Mouse (Mus musculus) urinary bladder, postnatal 25 days (tissue): Measurements from ENCODE around the gene Cep350.

ENCODE experiments used
- DNase-seq: peaks from one replicate; pipeline ENCODE4 v3.0.0; 2022; ENCODE audit warnings: low spot score

Cep350 gene

GRCm38 (mm10) chr1:155973068-155973718, at the start of gene Cep350:
Gene Cep350, minus strand, starts transcription at chr1:155973255.
- peak; percentile 89 for DNase-seq

- DNase-seq: no peak
Observed at GRCm38 (mm10) chr1:156020402-156020801, 47.3 kb upstream of the Cep350 start.

GRCm38 (mm10) chr1:156019800-156020199, 46.7 kb upstream of the Cep350 start:
- no peak for DNase-seq

DNA sequence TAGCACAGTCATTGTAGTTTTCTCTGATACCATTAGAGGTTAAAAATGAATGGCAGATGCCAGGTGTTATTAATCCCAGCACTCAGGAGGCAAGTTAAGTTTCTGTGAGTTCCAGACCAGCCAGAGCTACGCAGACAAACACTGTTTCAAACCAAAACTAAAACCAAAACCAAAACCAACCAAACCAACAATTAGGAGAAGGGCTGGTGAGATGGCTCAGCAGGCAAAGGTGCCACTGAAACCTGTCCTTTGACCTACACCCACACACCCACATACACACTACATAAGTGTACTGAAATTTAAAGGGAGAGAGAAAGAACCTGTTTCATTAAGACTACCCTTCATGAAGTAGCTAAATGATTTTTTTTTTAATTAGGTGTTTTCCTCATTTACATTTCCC, 35.9 kb upstream of the Cep350 start:
- no peak for DNase-seq

DNA sequence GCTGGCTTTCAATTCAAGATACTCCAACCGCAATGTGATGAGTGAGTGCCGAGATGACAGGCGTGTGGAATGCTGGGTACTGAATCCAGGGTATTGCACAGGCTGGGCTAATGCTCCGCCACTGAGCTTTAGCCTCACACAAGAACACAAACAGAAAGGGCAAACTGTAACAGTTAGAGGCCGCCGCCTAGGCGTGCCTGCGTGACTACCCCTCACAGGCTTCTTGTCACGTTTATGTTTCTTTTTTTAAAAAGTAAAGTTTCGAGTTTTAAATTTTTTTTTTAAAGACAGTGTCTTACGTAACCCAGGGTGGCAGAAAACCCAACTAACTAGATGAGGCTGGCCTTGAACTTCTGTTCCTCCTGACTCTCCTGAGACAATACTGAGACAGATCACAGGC, 32.9 kb upstream of the Cep350 start:
- no peak for DNase-seq

- DNase-seq: no peak
Observed at GRCm38 (mm10) chr1:156003201-156003935, 30.3 kb upstream of the Cep350 start.

DNA sequence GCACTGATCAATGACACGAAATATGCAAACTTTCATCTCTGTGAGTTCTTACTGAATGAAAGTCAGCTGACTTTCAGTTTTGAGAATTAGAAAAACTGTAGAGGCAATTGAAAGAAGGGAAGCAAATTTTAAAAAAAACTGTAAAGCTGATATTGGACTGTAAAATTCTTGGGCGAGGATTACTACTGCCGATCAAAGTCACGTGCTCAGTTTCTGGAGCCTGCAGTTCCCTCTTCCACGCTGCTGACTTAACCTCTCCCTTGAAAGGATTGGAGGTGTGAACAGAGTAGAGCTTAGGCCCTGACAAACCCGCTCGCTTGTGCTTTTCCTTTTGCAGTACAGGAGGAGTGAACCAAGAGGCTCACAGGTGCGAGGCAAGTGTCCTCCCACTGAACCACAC, 29.3 kb upstream of the Cep350 start:
- DNase-seq: no peak

- no peak for DNase-seq
Observed at GRCm38 (mm10) chr1:155995612-155996011, 22.6 kb upstream of the Cep350 start.

- DNase-seq: no peak
Observed at GRCm38 (mm10) chr1:155994524-155994923, 21.5 kb upstream of the Cep350 start.

DNA sequence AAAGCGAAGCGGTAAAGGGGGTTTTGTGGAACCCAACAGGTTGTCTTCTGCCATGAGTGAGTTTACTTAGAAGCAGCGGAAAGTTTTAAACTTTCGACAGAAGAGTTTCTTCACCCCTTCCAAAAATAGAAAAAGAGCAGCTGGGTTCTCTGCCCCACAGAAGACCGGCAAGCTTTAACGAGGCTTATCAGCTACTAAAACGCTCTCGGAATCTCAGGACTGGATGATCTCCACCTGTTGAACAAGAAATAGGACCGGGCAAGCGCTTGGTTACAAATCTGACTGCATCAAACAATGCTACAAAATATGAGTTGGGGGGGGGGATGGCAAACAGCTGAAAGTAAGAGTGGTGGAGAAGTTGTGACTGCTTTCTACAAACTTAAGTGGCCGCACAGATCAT, 17.3 kb upstream of the Cep350 start:
- no peak for DNase-seq

- no peak for DNase-seq
Observed at GRCm38 (mm10) chr1:155989387-155989786, 16.3 kb upstream of the Cep350 start.

GRCm38 (mm10) chr1:155987625-155988024, 14.6 kb upstream of the Cep350 start:
- DNase-seq: no peak

GRCm38 (mm10) chr1:155974931-155975330, 1.9 kb upstream of the Cep350 start:
- no peak for DNase-seq

DNA sequence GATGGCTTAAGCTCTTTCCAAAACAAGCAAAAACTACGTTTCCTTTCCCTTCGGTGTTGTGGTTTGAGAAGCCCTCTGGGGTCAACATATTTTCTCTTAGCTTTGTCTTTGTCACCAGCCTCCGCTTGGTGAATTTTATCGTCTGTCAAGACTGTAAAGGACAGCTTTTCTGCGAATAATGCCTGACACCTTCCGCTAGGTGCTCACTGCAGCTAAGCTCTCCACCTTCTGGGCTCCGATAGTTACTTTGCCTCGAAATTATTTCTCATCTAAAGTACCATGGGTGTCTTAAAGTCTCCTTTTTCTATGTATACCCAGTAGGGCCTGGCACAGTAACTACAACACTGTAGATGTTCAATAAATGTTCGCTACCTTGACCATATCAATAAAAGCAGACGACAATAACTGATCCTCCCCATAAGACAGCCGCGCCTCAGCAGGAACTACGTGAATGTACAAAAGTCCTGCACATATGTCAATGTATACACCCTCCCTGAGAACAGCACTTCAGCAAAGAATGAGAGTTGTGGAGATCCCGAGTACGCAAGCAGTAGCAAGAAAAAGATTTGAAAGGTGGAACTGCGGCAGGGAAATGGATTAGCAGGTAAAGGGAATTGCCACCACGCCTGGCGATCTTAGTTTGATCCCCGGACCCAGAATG, 794 bp upstream of the Cep350 start:
- DNase-seq: no peak

DNA sequence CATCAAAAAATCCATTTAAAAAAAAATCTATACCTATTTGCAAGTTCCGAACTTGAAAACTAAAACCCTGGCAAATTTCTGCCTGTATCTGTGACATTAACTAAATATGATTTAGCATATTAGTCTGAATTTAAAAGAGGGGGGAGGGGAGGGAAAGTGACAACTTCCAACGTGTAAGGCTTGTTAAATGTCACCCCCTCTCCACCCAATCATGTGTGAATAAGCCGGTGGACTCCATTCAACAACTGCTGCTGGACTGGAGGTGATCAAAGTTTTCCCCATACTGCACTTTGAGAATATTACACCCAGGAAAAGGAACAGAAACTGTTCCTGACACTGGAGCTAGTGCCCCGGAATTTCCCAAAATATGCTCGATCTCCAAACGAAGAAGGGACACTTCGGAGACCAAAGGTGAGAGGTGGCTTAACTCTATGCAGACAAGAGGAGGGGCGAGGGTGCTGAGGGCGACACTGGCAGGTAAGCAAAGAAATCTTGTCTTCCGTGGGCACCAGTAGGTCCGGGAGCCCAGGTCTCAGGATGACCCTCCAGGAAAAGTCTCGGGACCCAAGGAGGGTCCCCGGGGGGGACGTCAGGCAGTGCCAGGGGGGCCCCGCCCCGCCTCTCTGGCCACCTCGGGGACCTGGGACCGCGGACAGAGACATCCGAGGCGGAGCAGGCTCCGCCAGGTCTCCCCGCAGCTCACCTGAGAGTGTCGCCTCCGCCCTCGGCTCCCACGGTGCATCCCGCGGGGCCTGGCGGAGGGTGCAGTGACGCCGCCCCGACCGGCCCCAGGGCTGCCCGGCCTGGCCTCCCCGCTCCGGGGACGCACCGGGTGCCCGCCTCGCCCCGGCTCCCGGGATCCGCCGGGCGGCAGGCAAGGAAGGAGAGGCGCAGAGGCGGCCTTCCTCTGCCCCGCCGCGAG, 648 bp downstream of the Cep350 start:
- no peak for DNase-seq

DNA sequence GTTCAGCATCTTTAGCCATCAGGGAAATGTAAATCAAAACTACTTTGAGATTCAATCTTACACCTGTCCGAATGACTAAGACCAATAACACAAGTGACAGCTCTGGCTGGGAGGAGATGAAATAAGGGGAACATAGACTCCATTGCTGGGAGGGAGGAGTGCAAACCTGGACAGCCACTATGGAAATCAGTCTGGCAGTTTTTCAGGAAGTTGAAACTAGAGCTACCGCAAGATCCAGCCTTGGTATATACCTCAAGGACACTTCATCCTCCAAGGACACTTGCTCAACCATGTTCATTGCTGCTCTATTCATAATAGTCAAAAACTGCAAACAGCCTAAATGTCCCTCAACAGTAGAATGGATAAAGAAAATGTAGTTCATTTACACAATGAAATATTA, 23.9 kb downstream of the Cep350 start:
- DNase-seq: no peak

- no peak for DNase-seq
Observed at GRCm38 (mm10) chr1:155944361-155944760, 28.7 kb downstream of the Cep350 start.

GRCm38 (mm10) chr1:155937416-155937815, 35.6 kb downstream of the Cep350 start:
- DNase-seq: no peak

- DNase-seq: no peak
Observed at GRCm38 (mm10) chr1:155934702-155935101, 38.4 kb downstream of the Cep350 start.

- DNase-seq: no peak
Observed at GRCm38 (mm10) chr1:155903561-155903960, 69.5 kb downstream of the Cep350 start.

GRCm38 (mm10) chr1:155901348-155901747, 71.7 kb downstream of the Cep350 start:
- no peak for DNase-seq

- no peak for DNase-seq
Observed at GRCm38 (mm10) chr1:155894382-155894781, 78.7 kb downstream of the Cep350 start.
